Comparison of ENCODE assay signal across 16 mouse cellular contexts in the genomic region with DNA sequence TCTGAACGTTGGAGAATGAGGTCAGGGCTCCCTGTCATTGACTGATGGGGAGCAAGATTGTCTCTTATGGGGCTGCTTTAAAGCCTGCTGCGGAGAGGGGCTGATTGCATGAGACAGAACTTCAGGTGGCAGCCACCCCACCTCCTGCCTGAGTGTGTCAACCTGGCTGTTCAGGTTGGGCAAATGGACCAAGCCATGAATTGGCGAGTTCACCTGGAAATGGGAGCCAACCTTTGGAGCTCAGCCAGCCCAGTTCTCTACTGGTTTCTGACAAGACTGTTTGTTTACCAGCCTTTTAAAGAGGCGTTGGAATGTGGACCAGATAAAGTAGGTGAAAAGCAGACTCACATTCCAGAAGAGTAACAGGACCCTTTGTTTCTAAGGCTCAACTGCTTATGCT.
A peak's percentile ranks its signal among the peaks of the same experiment; 100 is the strongest.
DNase-seq lines count a peak whose midpoint lies in the region; ATAC-seq and TF ChIP-seq lines count a peak whose summit lies in the region.
"Had no signal": no experiment of that assay in that cellular context is flagged by ENCODE, and none has a peak within 500 bp of the region (broad histone marks: within the 10 kb centered on the region; RNA-seq: fewer than 3 reads in every experiment).

No protein-coding gene starts in this region.

- intact Hi-C loops in gastrocnemius, postnatal 14 days (cut with DNase I; ENCODE audit: low total_unique reads) = no loop called here

- H3K27me3 ChIP-seq in intestine, embryonic 14.5 days (replicated peaks; ENCODE audit: control insufficient read depth, insufficient read depth, low read length) = no peaks in the 10 kb centered on the region
- H3K27me3 ChIP-seq in intestine, postnatal 0 days (replicated peaks; ENCODE audit: control insufficient read depth, insufficient read depth, low read length) = no peaks in the 10 kb centered on the region
- no peaks in the 10 kb centered on the region for H3K27me3 ChIP-seq in embryonic facial prominence, embryonic 10.5 days (replicated peaks; ENCODE audit: low read depth, poor library complexity, severe bottlenecking)
- H3K27me3 ChIP-seq: forebrain, embryonic 13.5 days; neural tube, embryonic 13.5 days had no signal

- DNase-seq in intestine, embryonic 14.5 days (ENCODE audit: low spot score) = peak; percentile 52
- peak; percentile 67 for DNase-seq in brain, adult 2 months (ENCODE audit: low read depth, low spot score)
- peak; percentile 77 for DNase-seq in cerebellum, adult 18-20 months
- DNase-seq in cerebellum, postnatal 36 days = peak; percentile 77 to 78
- no peak for DNase-seq in embryonic facial prominence, embryonic 10.5 days (ENCODE audit: low spot score)
- DNase-seq in gastrocnemius, postnatal 14 days = no peak
- no peak for DNase-seq in spleen, adult 12 weeks (ENCODE audit: low spot score)
- DNase-seq: adrenal gland, postnatal 36 days; kidney, adult 11 months; kidney, postnatal 10 days; thymus, postnatal 25 days had no signal

- H3K4me2 ChIP-seq in intestine, embryonic 14.5 days (ENCODE audit: low read length) = no peak overlapping the region
- no peak overlapping the region for H3K4me2 ChIP-seq in intestine, postnatal 0 days (replicated peaks; ENCODE audit: low read depth)
- H3K4me2 ChIP-seq: forebrain, embryonic 13.5 days; hindbrain, embryonic 12.5 days; limb, embryonic 13.5 days; neural tube, embryonic 13.5 days had no signal

- H3K27ac ChIP-seq in intestine, embryonic 14.5 days (ENCODE audit: low read depth) = no peak overlapping the region
- no peak overlapping the region for H3K27ac ChIP-seq in intestine, postnatal 0 days (ENCODE audit: low read depth, low read length)
- no peak overlapping the region for H3K27ac ChIP-seq in embryonic facial prominence, embryonic 10.5 days (replicated peaks)
- H3K27ac ChIP-seq: forebrain, embryonic 13.5 days; hindbrain, embryonic 12.5 days; limb, embryonic 13.5 days; neural tube, embryonic 13.5 days had no signal

- ATAC-seq in intestine, embryonic 14.5 days (replicated peaks; ENCODE audit: low FRiP score, low TSS enrichment, low read depth) = peak; percentile 47
- no peak for ATAC-seq in intestine, postnatal 0 days
- ATAC-seq: forebrain, embryonic 13.5 days had no signal

- peaks cover 4% of the 10 kb centered on the region; the same call in 1 of the 2 replicates for H3K4me1 ChIP-seq in intestine, embryonic 14.5 days (replicated peaks; ENCODE audit: control insufficient read depth, insufficient read depth, low read length)
- 0 out of 2 replicates have a peak, but pooled peaks cover 3% of the 10 kb centered on the region for H3K4me1 ChIP-seq in intestine, postnatal 0 days (replicated peaks; ENCODE audit: control insufficient read depth, insufficient read depth, low read length)
- H3K4me1 ChIP-seq in embryonic facial prominence, embryonic 10.5 days = 0 out of 2 replicates have a peak, but pooled peaks cover 11% of the 10 kb centered on the region
- H3K4me1 ChIP-seq: forebrain, embryonic 13.5 days; hindbrain, embryonic 12.5 days; neural tube, embryonic 13.5 days had no signal

- no peak overlapping the region for H3K9ac ChIP-seq in intestine, embryonic 14.5 days (ENCODE audit: low read length)
- H3K9ac ChIP-seq in intestine, postnatal 0 days (ENCODE audit: low read depth, low read length) = no peak overlapping the region
- H3K9ac ChIP-seq: forebrain, embryonic 13.5 days; hindbrain, embryonic 12.5 days; limb, embryonic 13.5 days; neural tube, embryonic 13.5 days had no signal

- no peak for TF ChIP-seq CTCF in intestine, postnatal 0 days (IDR thresholded peaks at IDR 0.05; ENCODE audit: low read depth)

- no peaks in the 10 kb centered on the region for H3K36me3 ChIP-seq in intestine, embryonic 14.5 days (ENCODE audit: control insufficient read depth, insufficient read depth, low read length)
- H3K36me3 ChIP-seq in intestine, postnatal 0 days (ENCODE audit: control insufficient read depth, insufficient read depth) = no peaks in the 10 kb centered on the region
- H3K36me3 ChIP-seq in embryonic facial prominence, embryonic 10.5 days (replicated peaks) = no peaks in the 10 kb centered on the region
- H3K36me3 ChIP-seq: hindbrain, embryonic 12.5 days; limb, embryonic 13.5 days; neural tube, embryonic 13.5 days had no signal

- no peak overlapping the region for H3K4me3 ChIP-seq in intestine, embryonic 14.5 days (ENCODE audit: low read depth, low read length)
- H3K4me3 ChIP-seq in intestine, postnatal 0 days (ENCODE audit: low read depth, low read length) = no peak overlapping the region
- no peak overlapping the region for H3K4me3 ChIP-seq in embryonic facial prominence, embryonic 10.5 days
- H3K4me3 ChIP-seq: forebrain, embryonic 13.5 days; hindbrain, embryonic 12.5 days; limb, embryonic 13.5 days; neural tube, embryonic 13.5 days had no signal

- no peaks in the 10 kb centered on the region for H3K9me3 ChIP-seq in intestine, embryonic 14.5 days (ENCODE audit: control insufficient read depth, low read length)
- H3K9me3 ChIP-seq in intestine, postnatal 0 days (ENCODE audit: control insufficient read depth) = no peaks in the 10 kb centered on the region
- no peaks in the 10 kb centered on the region for H3K9me3 ChIP-seq in embryonic facial prominence, embryonic 10.5 days
- H3K9me3 ChIP-seq: forebrain, embryonic 13.5 days; hindbrain, embryonic 12.5 days; limb, embryonic 13.5 days; neural tube, embryonic 13.5 days had no signal

- WGBS in intestine, embryonic 14.5 days = 28% methylated on average over 4 of the region's 4 CpGs
- WGBS in intestine, postnatal 0 days = 21% methylated on average over 4 of the region's 4 CpGs
- 72% methylated on average over 4 of the region's 4 CpGs for WGBS in embryonic facial prominence, embryonic 10.5 days

Comparison
In these comparisons a context has a peak if more than half of its experiments do, and no peak if none do; other contexts are left out.
1. DNase-seq: peak in intestine, embryonic 14.5 days (single experiment), brain, adult 2 months (single experiment), cerebellum, adult 18-20 months (2 of 2) and cerebellum, postnatal 36 days (2 of 2); none in embryonic facial prominence, embryonic 10.5 days (single experiment), gastrocnemius, postnatal 14 days (single experiment) and spleen, adult 12 weeks (single experiment).